Mouse (Mus musculus) mouse embryonic stem cell (cell line): ENCODE data around the gene Pard3.

Source experiments
- in situ Hi-C, 2 experiments: fragments of 300-500 bp; cut with MboI; formaldehyde crosslinking; loops; 1 replicate in 1 of 2; 3 replicates in 1 of 2; pipeline ENCODE4 v1.14.3; 2019 to 2020; ENCODE audit warnings: low sequenced_read_pairs in 2 of 2, low pct_unique_long_range_greater_than_20kb in 1 of 2, mixed read lengths in 1 of 2; ENCODE audit not compliant: unreplicated experiment in 1 of 2

The Pard3 gene

GRCm38 (mm10) chr8:127124795-127125194 is 61.1 kb downstream of the Pard3 start:
- in situ Hi-C loops = no loop called here

GRCm38 (mm10) chr8:127125686-127126683 is 62.3 kb downstream of the Pard3 start:
- in situ Hi-C loops = no loop called here

- in situ Hi-C loops = no loop called here
These were observed 65.2 kb downstream of the Pard3 start for GRCm38 (mm10) chr8:127128781-127129396.

GRCm38 (mm10) chr8:127134327-127134726 is 70.6 kb downstream of the Pard3 start:
- in situ Hi-C loops = no loop called here

- in situ Hi-C loops = no loop called here
These were observed 72.5 kb downstream of the Pard3 start for GRCm38 (mm10) chr8:127136201-127136600.

GRCm38 (mm10) chr8:127136781-127137180 is 73.1 kb downstream of the Pard3 start:
- in situ Hi-C loops = no loop called here

- in situ Hi-C loops = no loop called here
These were observed 75.5 kb downstream of the Pard3 start for GRCm38 (mm10) chr8:127139154-127139553.

GRCm38 (mm10) chr8:127140945-127141344 is 77.3 kb downstream of the Pard3 start:
- in situ Hi-C loops = loop anchor here (5.0 to 10.0 kb wide), 2 partner anchors 154 to 156 kb away; no protein-coding TSS in a partner anchor

- in situ Hi-C loops = loop anchor here (5.0 to 10.0 kb wide), 2 partner anchors 156 to 159 kb away; no protein-coding TSS in a partner anchor
These were observed 79.9 kb downstream of the Pard3 start for GRCm38 (mm10) chr8:127143641-127144040.

GRCm38 (mm10) chr8:127144562-127144961 is 80.9 kb downstream of the Pard3 start:
- in situ Hi-C loops = loop anchor here (5.0 to 10.0 kb wide), 2 partner anchors 157 to 160 kb away; no protein-coding TSS in a partner anchor

GRCm38 (mm10) chr8:127145135-127145534 is 81.4 kb downstream of the Pard3 start:
- in situ Hi-C loops = loop anchor here in 1 of 2 experiments (10.0 kb wide), 1 partner anchor 160 kb away; no protein-coding TSS in a partner anchor

- in situ Hi-C loops = loop anchor here in 1 of 2 experiments (10.0 kb wide), 1 partner anchor 161 kb away; no protein-coding TSS in a partner anchor
These were observed 82.4 kb downstream of the Pard3 start for GRCm38 (mm10) chr8:127146055-127146454.

- in situ Hi-C loops = loop anchor here in 1 of 2 experiments (10.0 kb wide), 1 partner anchor 164 kb away; no protein-coding TSS in a partner anchor
These were observed 85.1 kb downstream of the Pard3 start for GRCm38 (mm10) chr8:127148821-127149220.

GRCm38 (mm10) chr8:127150645-127151044 is 87.0 kb downstream of the Pard3 start:
- in situ Hi-C loops = no loop called here

- in situ Hi-C loops = no loop called here
These were observed 88.0 kb downstream of the Pard3 start for GRCm38 (mm10) chr8:127151706-127152105.

- in situ Hi-C loops = no loop called here
These were observed 93.4 kb downstream of the Pard3 start for GRCm38 (mm10) chr8:127157087-127157486.

GRCm38 (mm10) chr8:127159421-127159966 is 95.8 kb downstream of the Pard3 start:
- in situ Hi-C loops = no loop called here

GRCm38 (mm10) chr8:127161854-127162253 is 98.2 kb downstream of the Pard3 start:
- in situ Hi-C loops = no loop called here

GRCm38 (mm10) chr8:127162821-127163220 is 99.1 kb downstream of the Pard3 start:
- in situ Hi-C loops = no loop called here
